Mouse (Mus musculus): ENCODE data around the gene Ndufa7.

Ndufa7 gene
- long read RNA-seq, experiment 1, transcript Ndufa7-201 (4 exons, 528 nt), result major isoform, 568 of 617 reads
- long read RNA-seq, experiment 1, transcript Ndufa7-202 (3 exons, 438 nt), result minor isoform, 21 of 617 reads
- long read RNA-seq, experiment 1, transcript Ndufa7-204 (2 exons, 610 nt), result minor isoform, 16 of 617 reads
- long read RNA-seq, experiment 1, partial matches to known transcripts, result 0 of 617 reads
- long read RNA-seq, experiment 1, other reads (novel, unspliced or antisense), result 9 of 617 reads
- long read RNA-seq, experiment 2, transcript Ndufa7-204 (2 exons, 610 nt), result minor isoform, 17 of 516 reads
- long read RNA-seq, experiment 2, transcript Ndufa7-202 (3 exons, 438 nt), result minor isoform, 27 of 516 reads
- long read RNA-seq, experiment 2, transcript Ndufa7-201 (4 exons, 528 nt), result major isoform, 459 of 516 reads
- long read RNA-seq, experiment 2, partial matches to known transcripts, result 0 of 516 reads
- long read RNA-seq, experiment 2, other reads (novel, unspliced or antisense), result 12 of 516 reads

DNA sequence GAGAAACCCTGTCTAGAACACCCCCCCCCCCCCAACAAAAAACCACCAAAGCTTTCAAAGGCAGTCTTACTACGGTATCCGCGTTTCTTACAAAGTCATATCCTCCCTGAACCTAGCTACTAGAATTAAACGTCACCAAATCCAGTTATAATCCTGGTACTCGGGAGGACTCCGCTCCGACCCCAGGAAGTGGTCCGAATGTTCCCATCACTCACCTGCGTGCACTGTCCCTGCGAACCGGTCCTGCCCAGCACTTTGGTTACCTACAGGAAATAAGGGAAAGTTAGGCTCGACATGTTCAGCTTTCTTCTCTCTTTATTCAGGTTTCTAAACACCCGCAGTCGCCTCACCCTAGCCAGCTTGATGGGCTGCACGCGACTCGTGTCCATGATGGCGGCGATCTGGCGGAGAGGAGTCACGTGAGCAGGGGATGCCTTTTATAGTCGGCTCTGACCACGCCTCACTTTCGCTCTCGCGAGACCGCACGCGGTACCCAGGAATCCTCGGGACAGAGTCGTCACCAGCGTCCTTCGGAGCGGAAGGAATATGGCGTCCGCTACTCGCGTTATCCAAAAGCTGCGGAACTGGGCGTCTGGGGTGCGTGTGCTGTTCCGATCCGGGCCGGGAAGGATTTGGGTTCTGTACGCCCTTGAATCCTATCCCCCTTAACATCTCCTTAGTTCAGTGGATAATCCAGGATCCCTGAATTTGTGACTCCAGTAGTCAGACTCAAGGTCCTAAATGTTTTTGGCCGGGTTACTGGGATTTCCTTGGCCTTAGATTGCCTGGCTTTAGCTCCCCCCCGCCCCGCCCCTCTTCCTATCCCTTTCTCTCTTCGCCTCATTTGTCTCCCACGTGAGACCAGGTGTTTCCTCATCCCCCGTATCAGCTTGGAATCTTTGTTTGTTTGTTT is at the start of gene Ndufa7, which contains the start of gene Rps28:
TSS of gene Ndufa7 (plus strand) at position 489 of the 913 bp plus-strand sequence.
TSS of gene Rps28 (minus strand) at position 479 of the 913 bp plus-strand sequence.
- intact Hi-C loops (cut with DNase I), result no loop called here

DNA sequence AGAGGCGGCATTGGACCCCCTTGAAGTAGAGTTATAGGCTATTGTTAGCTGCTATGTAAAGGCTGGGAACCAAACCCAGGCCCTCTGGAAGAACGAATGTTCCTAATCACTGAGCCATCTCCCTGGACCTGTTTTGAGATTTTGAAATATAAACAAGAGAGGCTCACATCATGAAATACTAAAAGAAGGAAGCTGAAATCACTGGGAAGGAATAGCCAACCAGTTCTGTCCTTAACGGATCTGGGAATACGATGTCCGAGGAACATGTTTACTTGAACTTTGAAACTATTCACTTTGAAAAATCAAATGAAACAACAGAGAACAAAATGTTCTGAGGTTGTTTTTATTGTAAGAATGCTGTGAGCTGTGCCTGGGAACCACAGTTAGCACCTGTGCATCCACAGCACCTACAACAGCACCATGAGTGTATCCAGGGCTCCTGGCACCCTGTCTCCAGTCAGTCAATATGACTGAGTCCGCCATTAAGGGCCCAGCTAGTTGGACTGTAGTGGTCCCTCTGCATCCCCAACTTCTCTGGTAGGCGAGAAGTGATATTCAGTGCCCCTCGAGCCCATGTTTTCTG is 49.7 kb upstream of the Ndufa7 start:
- intact Hi-C loops (cut with DNase I), result no loop called here

DNA sequence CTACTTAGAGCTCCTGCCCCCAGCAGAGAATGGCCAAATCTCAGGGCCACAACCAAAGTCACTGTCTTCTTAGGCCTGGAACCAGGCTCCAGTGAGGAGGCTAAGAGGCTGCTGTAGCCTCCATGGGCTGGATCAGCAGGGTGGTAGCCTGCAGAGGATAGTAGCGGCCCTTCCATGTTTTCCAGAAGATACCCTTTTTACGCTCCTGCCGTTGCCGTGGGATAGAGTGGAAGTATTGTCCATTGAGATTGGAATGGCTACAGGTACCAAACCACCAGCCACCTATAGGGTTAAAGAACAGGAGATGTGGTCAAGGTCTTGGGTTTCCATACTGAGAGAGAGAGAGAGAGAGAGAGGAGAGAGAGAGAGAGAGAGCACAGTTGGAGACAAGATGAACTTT is 49.1 kb upstream of the Ndufa7 start:
- intact Hi-C loops (cut with DNase I), result no loop called here

DNA sequence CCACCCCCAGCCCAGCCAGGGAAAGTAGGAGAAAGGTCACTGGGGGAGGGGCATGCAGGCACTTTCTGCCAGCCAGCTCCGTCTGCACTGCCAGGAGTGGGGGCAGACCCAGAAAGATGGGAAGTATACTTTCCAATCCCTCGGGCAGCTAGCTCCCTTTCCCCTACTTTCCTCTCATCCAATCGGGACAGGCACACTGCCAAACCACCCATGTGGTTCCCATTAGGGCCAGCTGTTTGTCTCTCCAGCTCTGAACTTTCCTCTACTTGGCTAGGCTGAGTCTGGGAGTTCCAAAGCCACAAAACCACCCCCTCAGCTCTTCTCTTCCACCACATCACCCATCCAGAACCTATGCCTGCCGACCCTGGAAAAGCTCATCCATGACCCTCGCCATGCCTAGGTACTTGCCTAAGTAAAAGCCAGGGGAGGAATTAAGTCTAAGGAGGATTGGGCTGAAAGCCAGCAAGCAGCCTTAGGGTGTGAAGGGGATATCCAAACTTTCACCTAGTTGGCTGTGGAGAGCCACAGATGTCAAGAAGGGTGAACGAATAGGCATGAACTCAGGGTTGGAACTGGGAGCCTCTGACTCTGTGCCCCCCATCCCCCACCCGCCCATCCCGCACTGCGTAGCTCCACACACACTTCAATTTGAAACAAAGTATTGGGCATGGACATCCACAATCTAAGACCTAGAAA is 45.0 kb upstream of the Ndufa7 start:
- intact Hi-C loops (cut with DNase I), result no loop called here

DNA sequence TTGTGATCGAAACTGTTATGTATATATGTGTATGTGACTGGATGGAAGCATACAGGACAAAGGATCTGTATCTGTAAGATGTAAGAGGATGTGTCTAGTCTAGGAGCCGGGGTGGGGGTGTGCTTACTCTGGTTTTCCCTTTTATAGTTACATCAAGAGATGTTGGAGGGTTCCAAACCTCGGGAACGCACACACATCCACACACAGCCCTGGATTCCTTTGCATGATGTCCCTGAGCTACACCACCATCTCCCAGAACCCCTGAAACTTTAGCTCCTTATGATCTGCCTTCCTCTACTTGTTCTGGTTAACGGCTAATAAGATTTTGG is 44.4 kb upstream of the Ndufa7 start:
- intact Hi-C loops (cut with DNase I), result no loop called here

DNA sequence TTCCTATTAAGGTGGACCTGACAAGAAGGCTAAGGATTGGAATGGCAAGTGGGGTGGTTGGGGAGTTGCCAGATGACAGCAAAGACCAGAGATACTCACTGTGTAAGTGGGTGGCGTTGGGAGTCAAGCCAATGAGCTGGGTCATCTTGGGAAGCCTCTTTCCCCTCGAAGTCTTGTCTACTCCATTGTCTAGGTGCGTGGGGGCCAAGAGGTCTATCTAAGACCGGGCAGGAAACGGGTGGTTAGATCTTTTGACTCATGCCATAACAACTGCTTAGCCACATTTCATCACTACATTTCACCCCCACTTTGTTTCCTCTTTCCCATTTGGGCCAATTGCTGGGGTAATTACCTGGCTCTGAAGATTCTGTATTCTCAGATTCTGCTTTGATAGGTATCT is 43.9 kb upstream of the Ndufa7 start:
- intact Hi-C loops (cut with DNase I), result no loop called here

DNA sequence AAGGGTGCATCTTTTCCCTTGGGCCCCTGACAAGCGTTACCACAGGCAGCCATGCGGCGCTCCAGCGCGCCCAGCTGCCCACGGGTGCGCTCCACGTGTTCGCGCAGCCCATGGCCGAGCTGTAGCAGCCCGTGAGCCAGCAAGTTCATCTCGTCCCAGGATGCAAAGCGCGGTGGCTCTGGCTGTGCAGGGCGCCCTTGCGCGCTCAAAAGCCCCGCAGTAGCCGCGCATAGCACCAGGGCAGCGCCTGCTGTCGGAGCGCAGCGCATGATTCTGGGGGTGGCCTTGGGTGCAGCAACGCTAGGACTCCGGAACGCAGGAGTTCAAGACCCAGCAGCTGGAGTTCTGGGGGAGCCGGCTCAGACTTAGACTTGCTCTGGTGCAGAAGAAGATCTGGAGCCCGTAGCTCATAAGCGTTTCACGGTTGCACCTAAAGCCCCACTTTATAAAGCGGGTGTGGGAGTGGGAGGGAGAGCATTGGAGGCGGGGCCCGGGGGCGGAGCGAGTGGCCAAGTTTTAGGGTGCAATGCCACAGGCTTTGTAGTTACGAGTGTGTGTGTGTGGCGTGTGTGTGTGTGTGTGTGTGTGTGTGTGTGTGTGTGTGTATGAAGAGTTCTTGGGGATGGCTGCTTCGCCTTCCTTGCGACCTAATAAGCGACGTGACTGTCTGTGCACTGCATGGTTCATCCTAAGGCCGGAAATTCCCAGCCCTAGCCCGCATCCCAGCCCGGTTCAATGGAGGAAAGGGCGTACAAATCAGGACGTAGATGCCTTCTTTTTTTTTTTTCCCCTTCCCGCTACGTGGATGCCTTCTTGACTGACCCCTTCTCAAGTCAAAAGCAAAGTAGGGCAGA is 43.0 kb upstream of the Ndufa7 start, which contains the start of gene Angptl4:
TSS of gene Angptl4 (minus strand) at position 707 of the 854 bp plus-strand sequence.
- intact Hi-C loops (cut with DNase I), result no loop called here

DNA sequence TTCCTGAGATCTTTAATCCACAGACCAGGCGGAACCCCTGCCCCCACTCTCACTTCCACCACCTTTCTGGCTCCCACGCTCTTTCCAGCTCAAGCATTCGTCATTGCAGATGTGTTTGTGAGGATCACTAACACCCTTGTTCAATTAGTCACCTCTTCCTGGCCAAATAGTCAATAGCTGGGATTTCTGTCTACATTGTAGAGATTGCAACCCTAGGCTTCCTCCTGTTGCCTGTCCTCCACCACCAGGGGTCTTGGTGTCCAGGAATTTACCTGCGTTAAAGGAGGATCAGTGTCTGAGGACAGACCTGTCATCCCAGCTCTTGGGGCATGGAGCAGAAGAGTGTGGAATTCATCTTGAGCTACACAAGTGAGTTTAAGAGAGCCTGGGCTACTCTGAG is 42.3 kb upstream of the Ndufa7 start:
- intact Hi-C loops (cut with DNase I), result no loop called here

DNA sequence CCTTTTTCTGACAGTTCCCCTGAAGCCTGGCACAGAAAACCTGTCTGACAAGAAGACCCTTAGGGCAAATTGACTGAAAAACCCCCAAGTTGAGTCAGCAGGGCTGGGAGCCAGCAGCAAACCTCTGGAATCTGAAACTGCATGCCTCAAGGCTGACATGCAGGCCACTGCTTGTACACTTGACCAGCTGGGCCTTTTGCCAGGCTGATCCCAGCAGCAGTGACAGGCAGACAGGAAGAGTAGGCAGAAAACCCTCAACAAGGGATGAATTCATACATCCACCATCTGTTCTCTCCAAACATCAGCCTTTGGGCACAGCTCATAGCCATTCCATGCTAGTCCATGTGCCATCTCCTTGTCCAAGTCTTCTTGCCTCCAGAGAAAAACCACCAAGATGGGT is 41.0 kb upstream of the Ndufa7 start:
- intact Hi-C loops (cut with DNase I), result no loop called here

DNA sequence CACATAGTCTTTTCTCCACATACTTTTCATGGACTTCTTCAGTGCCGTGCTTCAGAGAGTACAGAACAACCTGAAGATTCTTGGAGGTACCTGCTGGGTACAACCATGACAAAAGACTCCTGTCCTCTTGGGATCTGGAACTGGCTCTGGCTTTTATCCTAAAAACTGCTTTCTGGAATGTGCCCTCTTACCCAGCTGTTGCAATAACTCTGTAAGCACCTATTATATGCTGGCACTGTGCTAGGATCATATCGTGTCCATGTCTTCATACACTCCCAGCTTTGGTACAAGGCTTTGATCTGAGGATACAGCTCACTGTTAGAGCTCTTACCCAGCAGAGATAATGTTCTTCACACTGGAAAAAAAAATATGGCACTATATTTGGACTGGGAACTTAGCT is 39.4 kb upstream of the Ndufa7 start:
- intact Hi-C loops (cut with DNase I), result no loop called here

DNA sequence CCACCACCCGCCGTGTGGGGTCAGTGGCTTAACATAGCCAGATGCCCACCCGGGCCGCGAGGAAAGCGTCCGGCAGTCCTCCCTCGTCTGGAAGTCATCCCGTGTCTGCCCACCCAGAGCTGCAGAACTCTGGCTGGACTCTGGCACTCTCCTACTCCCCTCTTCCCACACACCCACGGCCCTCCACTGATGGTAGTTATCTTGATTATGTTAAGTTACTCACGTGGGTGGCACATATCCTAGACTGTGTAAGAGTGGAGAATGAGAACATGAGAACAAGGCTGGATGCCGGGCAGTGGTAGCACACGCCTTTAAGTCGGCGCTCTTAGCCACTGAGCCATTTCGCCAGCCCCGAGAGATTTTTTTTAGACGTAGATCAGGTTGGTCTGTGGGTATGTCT is 38.0 kb upstream of the Ndufa7 start:
- intact Hi-C loops (cut with DNase I), result no loop called here

DNA sequence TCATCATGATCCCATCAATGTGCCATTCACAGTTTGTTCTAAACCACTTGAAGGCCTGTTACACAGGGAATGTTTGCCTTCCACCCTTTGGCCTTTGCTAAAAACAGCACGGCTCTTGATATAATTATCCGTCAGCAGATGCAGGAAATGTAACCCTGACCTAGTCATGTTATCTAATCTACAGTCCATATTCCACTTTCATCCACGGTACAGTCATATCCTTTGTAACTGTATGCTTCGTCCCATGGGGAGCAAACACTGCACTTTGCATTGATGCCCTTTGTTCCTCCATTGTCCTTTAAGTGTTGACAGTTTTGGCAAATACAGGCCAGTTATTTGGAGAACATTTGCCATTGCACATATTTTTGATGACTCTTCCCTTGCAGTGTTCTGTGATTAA is 35.6 kb upstream of the Ndufa7 start:
- intact Hi-C loops (cut with DNase I), result no loop called here

DNA sequence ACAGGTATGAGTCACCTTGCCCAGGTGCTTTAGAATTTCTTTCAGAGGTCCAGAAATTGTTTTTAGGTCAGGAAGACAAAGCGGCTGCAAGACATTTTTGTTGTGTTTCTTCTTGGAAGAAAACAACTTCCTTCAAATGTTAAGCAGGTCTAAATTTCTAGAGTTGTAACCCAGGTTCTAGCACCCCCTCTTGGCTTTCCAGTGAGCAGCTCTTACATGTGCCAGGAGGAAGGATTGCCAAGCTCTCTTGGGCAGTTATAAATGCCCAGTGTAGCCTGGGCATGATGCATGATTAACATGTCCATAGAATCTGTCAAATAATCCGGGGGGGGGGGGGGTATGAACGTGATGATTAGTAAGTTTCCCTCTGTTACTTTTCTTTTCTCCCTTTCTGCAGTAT is 26.1 kb upstream of the Ndufa7 start:
- intact Hi-C loops (cut with DNase I), result loop anchor here (5.0 kb wide), 1 partner anchor 51 kb away; no protein-coding TSS in a partner anchor

DNA sequence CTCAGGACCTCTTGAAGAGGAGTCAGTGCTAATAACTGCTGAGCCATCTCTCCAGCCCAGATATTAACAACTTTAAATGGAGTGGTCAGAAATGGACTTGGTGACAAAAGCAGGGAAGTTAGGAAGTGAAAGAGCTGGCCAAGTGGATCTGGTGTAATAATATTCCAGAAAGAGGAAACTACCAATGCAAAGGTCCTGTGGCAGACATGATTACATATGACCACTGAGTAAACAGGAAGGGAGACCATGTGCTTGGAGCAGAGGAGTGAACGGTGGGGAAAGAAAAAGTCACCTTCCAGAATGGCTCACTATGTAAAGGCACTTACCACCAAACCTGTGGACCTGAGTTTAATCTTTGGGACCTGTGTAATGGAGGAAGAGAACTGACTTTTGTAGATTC is 25.1 kb upstream of the Ndufa7 start:
- intact Hi-C loops (cut with DNase I), result loop anchor here (5.0 kb wide), 1 partner anchor 52 kb away; no protein-coding TSS in a partner anchor

DNA sequence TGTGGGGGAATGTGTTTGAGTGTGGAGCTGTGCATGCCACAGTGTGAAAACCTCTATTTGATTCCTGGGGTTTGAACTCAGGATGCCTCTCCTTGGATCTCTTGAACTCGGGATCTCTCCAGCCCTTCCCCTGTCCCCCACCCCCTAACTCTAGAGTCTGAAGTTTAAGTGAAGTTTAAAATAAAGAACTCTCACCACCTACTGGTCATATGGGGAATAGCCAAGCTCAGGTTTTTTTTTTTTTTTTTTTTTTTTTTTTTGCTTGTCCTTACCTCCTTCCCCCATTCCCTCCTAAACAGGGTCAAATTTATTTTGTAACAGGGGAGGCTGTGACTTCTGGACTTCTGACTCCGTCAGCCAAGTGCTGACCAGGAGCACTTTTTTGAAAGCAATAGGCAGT is 22.2 kb upstream of the Ndufa7 start:
- intact Hi-C loops (cut with DNase I), result loop anchor here (5.0 kb wide), 1 partner anchor 75 kb away; no protein-coding TSS in a partner anchor

DNA sequence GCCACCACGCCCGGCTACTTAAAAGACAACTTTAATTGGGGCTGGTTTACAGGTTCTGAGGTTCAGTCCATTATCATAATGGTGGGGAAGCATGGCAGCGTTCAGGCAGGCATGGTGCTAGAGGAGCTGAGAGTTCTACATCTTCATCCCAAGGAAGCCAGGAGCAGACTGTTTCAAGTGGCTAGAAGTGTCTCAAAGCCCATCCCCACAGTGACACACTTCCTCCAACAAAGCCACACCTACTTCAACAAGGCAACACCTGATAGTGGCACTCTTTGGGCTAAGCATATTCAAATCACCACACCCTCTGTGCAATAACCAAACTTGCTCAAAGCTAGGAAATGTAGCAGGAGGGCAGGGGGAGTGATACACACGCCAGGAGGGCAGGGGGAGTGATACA is 20.2 kb upstream of the Ndufa7 start:
- intact Hi-C loops (cut with DNase I), result loop anchor here (5.0 kb wide), 1 partner anchor 77 kb away; no protein-coding TSS in a partner anchor

DNA sequence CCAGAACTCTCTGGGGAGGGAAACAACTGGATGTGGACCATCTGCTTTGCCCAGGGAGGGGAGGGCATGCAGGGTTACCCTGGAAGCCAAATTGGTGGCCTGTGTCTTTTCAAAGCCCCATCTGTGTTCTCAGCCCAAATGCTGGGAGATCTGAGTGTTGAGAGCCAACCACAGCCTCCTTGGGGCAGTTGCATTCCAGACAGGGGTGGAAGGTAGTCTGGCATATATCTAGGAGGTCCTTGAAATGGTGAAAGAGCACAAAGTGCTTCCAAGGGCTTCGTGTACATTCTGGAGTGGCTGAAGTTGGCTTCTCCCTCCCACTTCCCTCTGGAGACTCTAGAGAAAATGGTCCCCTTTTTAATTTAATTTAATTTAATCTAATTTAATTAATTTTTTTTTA is 19.6 kb upstream of the Ndufa7 start:
- intact Hi-C loops (cut with DNase I), result loop anchor here (5.0 kb wide), 1 partner anchor 77 kb away; no protein-coding TSS in a partner anchor

DNA sequence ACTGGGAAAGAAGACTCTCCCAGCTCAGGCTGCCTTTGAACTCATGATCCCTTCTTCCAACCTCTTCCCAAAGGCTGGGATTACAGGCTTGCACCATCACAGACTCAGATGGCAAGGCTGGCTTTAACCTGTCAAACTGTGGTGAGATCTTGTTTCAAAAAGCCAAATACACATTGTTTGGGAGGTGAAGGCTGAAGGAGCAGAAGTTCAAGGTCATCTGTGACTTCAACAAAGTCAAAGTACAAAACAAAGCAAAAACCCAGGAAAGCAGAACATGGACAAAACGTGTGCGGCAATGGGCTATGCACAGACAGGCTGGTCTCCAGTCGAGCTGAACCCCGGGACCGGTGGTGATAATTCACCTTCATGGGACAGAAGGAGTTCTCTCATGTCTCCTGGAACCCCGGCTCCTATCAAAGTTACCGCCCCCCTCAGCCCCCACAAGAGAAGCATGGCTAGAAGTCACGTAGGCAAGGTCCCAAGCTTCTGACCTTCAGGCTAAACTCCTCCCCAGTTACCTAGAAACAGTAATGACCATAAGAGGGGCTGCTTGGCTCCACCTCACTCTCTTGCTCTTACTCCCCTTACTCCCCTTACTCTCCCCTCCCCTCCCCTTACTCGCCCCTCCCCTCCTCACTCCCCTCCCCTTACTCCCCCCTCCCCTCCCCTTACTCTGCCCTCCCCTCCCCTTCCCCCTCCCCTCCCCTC is 17.0 kb upstream of the Ndufa7 start:
- intact Hi-C loops (cut with DNase I), result no loop called here

DNA sequence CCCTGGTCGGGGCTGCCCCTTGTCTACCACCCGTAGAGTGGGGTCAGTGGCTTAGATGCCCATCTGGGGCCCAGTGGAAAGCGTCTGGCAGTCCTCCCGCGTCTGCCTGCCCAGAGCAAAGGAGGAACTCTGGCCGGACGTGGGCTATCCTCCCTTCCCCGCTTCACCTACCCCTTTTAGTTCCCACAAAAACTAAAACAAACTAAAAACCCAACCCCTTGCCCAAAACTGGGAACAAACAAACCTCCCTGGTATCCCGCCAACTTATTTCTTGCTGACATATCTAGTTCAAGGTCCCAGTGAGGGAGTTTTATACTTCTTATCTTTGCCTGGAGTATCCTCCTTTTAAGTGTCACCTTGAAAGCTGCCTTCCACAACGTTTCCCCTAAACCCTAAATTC is 16.2 kb upstream of the Ndufa7 start:
- intact Hi-C loops (cut with DNase I), result no loop called here

All from adrenal gland (tissue).